Mouse (Mus musculus) gastrocnemius, postnatal 10 days (tissue): ENCODE data around the gene Dnah14. TPM values are rescaled to one million over a fixed set of nuclear protein-coding genes. Genes with fewer than 3 reads are reported as not detected.

Experiments used
- DNase-seq: peaks from one replicate; pipeline ENCODE4 v3.0.0; 2021; ENCODE audit warnings: mixed read lengths
- total RNA-seq, 2 experiments: library from RNA; stranded (reverse); gene quantifications; 2 replicates each; pipeline ENCODE4 v1.2.3; 2021

The Dnah14 gene
- total RNA-seq, 2 experiments from 2014 or later: 0.12 to 0.65 TPM

DNA sequence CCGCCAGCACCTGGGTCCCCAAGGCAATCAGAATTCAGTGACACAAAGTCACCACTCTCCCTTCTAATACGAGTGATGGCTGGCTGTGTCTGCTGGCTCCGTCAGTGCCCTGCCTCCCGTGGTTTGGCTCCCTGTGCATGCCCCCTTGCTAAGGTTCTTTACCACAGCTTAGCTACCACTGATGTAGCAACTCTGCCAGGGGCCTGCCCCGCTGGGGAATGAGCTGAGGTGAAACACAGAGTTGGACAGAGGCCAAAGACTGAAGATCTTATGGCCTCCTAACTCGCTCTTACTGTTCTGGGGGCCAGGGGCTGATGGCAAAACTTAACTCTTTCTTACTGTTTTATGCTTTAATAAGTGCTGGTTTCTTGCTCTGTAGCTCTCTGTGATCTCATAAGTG lies 213.6 kb downstream of the Dnah14 start:
- no peak for DNase-seq

DNA sequence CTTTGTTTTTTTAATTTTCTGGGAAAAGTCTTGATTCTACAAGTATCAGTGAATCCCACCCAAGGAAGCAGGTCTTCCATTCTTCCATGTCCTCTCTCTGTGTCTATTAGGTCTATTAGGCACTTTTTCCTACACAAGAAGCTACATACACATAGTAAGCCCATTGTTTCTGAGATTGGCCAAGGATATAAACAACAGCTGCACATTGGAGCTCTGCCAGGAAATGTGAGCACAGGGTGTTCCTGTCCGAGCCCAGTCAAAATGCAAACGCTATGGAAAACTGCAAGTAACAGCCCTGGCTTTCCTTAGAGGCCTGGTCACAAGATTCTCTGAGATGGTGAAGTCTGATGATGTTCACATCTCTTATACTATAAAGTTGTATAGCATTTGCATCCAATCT lies 217.2 kb downstream of the Dnah14 start:
- peak; percentile 50 for DNase-seq

DNA sequence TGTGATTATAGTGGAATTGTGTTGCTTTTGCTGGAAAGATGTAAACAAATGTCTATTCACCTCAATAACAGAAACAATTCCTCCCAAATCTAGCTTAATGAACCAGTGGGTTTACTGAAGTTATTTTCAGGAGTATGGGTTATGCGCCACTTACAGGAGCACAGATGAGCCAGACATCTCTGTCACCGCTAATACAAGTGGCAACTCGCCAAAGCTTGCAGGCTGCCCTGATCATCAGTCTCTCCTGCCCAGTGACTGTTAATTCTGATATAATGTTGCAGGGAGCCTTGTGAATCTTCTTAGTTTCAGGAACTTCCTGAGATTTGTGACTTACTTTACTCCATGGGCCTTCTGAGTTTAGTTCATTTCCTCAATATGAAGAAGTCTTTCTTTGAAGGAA lies 223.6 kb downstream of the Dnah14 start:
- no peak for DNase-seq

DNA sequence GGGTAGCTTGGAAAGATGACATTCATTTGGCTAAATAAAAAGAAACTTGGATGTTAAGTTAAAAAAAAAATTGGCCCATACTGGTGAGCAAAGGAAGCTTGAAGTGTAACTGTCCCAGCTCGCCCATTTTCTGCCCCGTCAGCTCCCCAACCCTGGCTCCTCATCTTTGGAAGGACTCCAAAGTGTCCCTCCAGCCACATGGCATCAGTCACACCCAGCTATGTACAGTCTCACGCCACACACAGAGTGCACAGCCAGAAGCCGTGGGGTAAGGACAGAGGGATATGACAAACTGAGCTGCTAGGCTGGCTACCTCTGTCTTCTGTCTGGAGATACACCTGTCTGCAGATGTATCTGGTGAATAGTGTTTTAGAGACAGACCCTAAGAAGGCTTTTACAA lies 224.3 kb downstream of the Dnah14 start:
- DNase-seq: no peak

DNA sequence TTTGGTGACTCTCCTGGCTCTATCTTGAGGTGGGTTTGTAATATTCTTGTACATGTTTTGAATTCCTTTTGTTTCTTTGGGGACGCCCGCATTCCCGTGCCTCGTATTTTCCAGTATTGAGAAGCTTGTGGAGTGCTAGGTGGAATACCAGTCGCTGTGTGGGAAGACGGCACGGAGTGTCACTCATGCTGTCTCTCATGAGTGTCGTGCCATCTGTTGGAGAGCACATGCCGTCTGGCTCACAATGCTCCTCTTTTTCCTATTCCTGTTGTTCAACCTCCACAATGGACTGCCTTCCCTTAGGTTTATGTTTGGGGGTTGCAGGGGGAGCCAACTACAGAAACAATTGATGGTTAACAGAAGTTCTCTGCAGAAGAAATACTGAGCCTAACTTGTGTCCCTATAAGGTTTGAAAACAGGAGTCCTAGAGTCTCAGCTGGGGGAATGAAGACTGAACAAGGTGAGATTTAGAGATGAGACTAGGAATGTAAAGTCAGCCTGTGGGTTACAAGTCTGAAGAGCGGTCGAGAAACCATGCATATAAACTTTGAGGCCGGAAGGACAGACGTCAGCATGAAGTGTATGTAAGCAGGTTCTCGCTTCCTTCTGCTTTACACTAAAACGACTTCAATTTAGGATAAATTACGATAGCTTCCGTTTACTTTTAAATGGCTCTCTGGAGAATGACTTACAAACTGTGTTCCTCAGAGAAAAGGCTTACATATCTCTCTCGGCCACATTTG lies 235.3 kb downstream of the Dnah14 start:
- DNase-seq: no peak

DNA sequence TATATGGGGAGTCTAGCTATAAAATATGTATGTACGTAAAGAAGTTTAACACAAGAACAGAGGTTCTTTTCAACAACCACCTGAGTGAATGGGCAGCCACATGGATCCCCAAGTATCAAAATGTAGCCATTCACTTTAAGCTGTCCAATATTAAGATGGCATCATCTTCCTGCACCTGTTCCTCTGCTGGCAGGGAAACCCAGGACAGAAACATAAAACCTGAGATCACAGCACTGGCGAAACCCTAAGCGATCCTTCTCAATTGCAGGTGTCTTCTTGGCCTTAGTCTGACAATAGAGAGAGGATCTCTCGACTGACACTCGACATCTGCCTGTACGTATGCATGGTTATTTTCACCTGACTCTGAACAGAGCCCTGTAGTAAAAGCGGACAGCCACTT lies 250.4 kb downstream of the Dnah14 start:
- no peak for DNase-seq

DNA sequence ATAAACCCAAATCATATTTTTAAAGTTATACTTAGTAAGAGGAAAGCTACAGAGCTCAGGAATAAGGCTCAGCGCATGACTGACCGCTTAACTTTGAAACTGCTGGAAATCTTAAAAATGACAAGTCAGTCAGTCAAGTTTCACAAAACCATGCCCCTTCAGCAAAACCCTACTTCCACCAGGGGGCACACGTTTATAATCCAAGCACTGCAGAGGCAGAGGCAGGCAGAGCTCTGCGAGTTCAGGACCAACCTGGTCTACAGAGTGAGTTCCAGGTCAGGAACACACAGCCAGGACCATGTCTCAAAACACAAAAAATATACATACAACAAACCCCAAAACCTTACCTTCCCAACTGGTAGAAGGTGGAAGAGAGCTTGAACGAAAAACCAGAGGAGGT lies 252.0 kb downstream of the Dnah14 start:
- DNase-seq: no peak

DNA sequence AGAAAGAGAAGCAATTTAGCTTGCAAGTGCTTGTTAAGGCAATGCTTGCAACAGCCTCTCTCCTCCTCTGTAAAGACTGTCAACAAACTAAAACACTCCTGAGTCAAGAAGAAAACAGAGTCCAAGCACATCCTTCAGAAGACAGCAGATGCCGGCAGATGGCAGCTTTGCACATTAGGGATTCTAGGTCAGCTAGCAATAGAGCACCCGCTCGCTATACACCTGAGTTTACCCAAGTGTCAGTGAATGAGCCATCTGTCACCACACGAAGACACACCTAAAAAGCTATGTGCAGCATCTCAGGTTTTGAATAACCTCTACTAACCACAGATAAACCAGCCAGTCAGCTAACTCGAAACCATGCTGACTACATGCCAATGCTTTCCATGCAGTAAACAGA lies 256.4 kb downstream of the Dnah14 start:
- DNase-seq: no peak

DNA sequence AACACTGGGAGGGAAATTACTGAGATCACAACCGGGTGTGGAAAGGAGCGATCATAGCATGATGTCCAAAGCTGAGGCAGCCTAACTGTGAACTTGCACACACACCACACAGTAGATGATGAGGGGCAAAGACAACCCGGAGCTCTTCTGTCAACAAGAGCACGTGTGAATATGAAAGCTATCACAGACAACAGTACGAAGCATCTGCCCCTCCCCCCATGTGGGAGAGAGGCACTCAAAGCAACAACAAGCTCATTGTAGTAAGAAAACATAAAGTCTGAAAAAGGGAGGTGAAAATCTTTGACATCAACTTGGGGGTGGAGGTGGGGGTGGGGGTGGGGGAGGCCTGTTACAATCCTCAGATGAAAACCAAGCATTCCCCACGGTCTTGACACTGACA lies 256.8 kb downstream of the Dnah14 start:
- no peak for DNase-seq

DNA sequence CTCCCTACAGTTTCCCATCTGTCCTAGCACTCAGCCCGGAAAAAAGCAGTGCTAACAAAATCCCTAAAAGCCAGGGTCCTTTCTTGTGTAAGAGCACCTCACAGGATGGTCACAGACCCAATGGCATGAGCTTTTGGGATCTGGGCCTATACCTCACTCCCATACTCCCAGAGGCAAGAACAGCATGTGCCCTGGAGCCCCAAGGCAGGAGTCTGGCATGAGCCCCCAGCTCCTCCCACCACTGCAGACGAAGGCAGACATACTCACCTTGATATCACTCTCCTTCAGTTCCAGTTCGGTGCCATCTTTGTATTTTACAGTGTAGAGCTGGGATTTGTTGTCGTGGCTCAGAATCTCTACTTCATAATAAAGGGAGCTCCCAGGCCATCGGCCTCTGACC lies 261.8 kb downstream of the Dnah14 start:
- no peak for DNase-seq

DNA sequence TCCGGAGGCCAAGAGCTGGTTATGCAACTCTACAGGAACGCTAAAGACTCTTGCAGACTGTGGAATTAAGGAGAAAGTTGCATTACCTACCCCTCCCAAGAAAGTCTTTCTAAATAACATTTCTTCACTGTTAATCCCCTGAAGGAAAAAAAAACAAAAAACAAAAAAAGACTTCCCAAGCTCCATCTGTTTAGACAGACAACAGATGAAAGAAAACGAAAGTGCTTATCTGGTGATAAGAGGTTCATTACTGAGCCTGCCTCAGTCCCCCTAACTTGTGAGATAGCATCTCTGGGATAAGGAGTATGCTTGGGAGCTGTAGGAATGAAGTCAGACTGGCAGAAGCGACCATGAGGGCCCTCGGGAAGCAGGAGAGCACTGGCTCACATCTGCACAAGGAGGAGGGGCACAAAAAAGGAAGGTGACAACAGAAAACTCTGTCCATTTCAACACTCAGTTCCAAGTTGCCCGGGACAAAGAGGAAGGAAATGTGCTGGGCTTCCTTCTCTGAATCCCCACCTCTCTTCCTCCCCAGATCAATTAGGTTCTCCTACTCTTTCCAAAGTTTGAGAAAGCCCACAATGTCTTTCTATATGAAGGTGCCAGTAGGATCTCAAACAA lies 263.5 kb downstream of the Dnah14 start:
- DNase-seq: no peak

DNA sequence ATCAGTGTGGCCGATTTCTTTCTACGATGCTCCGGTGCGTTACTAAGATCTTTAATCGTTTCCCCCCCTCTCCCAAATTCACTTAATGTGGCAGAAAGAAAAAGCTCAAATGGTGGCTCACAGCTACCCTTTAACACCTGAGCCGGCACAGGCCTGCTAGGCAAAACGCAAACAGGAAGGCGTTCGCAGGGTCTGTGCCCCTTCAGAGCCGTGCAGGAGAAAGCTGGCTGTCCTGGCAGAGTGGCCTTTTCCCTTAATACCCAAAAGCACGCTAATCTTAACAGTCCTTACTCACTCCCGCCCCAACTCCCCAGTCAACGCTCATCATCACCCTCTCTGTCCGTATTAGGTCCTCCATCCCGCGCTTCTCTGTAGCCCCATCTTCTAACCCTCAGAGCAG lies 265.0 kb downstream of the Dnah14 start:
- no peak for DNase-seq

DNA sequence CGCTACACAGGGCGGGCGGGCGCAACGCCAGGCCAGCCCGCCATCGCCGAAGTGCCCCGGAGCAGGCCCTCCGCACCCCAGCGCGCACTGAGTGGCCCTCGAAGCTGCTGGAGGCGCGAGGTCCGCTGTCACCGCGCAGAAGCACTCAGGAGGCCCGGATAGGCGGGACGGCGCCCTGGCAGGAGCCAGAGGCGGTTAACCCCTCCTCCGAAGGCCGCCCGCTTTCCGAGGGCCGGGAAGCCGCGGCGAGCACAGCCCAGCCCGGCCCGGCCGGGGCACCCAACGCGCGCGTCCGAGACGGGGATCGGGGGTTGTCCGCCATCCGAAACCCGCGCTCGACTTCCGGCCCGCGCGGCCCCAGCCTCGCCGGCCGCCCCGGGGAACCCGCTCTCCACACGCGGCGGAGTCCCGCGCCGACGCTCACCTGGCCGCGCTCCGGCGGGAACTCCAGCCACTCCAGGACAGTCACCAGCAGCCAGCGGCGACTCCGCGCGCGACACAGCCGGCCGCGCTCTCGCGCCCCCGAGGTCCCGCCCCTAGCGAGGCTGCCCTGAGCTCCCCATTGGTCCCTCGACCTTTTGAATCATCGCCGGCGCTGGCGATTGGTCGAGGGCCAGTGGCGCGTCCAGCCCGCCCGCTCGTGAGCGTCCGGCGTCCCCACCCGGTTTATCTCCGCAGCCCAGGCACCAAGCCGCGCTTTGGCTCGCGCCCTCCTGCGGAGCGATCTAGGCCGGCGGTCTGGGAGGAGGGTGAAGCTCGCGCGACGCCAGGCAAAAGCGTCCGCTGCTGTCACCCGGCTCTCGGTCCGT lies 265.7 kb downstream of the Dnah14 start:
- DNase-seq: peak; percentile 97

DNA sequence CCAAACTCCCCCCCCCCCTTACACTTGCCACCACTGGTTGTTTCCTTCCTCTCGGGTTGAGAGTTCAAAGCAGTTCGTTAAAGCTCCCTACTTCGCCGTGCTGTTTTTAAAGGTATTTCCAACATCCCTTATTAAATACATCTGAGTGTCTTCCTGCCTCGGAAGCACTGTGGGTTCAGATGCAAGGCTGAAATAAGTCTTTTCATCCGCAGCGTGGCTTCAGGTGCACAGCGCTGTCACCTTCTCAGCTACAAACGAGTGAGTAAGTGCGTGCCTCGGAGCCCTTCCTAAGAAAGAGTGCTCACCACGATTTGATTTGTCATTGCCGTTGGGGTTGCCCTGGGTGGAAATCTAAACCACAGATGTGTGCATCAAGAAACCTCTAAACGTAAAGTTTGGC lies 266.4 kb downstream of the Dnah14 start, which contains the start of gene Lbr:
TSS of gene Lbr (minus strand) at position 266 of the 400 bp plus-strand sequence.
- no peak for DNase-seq

DNA sequence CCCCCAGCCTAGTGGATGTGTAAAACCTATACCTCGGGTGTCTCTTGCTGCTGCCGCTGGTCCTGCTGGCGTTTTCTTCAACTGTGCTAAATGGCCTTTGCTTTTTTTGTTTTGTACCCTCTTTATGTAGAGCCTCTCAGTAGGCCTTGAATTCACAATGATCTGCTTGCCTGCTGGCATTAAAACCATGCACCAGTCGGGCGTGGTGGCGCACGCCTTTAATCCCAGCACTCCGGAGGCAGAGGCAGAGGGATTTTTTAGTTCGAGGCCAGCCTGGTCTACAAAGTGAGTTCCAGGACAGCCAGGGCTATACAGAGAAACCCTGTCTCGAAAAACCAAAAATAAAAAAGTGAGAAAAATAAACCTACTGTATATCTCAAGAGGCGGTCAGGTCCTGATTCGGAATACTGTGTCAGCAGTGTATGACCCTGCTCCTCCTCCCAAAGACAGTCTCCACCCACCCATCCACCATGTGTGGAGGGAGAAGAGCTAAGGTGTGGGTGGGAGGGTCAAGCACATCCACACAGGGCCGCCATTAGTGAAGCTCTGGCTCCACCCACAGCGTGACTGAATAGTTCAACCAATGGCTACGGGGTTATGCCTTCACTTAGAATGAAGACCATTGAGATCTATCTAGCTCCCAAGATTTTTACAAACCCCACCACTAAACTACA lies 268.7 kb downstream of the Dnah14 start:
- no peak for DNase-seq

DNA sequence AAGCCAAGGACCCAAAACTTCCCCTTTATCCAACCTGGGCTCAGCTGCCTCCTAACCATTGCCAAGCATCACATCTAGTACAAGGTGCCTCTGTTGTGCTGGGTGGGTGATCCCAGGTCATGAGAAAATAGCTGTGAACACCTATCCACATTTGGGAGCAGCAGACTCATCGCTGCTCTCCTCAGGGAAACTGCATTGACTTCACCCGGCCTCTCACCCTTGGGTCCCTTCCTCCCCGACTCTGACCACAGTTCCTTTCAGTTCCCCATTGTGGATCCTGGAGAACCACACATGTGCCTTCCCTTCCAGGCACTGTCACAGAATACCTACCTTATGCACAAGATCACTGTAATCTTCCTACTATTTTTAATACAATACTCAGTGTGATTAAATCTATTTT lies 269.4 kb downstream of the Dnah14 start:
- DNase-seq: no peak

DNA sequence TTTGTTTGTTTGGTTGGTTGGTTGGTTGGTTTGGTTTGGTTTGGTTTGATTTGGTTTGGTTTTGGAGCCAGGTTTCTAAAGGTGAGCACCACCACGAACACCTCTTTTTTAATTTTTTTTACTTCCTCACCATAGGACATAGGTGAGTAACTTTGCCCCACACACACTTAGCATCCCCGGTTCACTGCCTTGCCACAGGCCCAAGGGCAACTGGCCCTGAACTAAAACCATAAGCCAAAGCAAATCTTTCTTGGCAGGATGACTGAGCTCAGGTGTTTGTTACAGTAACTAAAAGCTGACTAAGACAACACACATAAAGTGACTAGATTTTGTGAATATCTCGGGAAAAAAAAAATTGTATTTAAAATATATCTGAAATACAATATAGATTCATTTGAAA lies 271.0 kb downstream of the Dnah14 start:
- no peak for DNase-seq

DNA sequence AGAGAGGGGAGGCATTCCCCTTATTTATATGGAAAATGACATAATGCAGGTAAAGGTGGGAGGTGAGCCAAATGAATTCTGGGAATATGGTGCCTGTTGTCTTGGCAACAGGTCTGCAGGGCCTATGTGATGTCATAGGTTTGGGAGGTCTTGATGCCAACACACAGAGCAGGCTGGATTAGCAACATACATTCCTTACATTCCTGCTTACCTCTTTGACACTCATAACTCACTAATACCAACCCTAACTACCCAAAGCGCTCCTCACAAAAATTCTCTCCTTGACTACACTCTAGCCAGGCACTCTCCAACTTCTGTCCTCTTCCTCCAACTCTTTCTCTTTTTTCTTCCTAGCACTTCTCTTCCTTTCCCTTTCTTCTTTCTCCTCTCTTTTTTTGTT lies 271.9 kb downstream of the Dnah14 start:
- no peak for DNase-seq

DNA sequence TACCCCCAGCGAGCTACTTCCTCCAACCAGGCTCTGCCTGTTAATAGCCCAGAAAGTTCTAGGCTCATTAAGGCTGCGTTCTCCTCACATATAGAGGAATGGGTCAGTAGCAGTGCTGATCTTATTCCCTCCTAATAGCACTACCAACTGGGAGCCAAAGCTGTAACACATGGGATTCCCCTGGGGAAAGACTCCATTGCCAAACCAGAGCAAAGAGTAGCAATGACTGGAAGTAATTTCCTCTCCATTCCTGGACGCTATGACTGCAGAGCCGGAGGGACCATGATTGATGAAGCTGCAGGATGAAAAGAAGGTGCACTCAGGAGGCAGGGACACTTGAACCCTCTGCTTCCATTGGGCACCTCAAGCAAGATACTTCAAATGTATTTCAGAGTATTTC lies 274.1 kb downstream of the Dnah14 start:
- DNase-seq: no peak

DNA sequence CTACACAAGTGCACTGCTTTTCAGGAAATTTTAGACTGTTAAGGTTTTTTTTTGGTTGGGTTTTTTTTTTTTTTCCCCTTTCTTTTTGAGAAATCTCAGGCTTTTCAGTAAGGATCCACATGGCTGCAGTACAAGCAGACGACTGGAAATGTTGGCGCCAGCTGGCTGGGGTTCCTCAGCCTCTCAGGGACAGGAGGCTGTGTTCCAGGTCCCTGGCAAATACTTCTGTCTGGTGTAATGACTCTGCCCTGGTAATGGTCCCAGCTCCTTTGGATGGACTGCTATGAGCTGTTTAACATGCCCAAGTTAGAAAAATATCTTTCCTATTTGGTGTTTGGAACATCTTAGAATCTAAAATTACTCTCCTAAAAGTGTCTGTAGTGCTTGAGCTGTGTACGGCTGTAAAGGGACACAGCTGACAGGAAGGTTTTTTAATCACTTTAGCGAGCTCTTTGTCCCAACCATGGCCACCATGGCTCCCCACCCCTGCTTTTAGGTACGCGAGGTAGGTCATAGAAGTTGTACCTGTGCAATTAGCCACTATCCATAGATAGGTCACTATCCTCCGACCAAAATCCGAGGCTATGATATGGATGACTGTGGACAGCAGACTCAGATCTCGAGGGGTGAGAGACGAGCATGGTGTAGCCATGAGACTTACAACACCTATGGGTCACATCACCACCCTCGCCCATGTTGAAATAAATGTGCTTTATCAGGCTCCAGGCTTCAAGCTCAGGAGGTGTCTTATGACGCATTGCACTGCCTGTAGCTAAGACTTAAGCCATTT lies 275.4 kb downstream of the Dnah14 start:
- DNase-seq: peak; percentile 81

DNA sequence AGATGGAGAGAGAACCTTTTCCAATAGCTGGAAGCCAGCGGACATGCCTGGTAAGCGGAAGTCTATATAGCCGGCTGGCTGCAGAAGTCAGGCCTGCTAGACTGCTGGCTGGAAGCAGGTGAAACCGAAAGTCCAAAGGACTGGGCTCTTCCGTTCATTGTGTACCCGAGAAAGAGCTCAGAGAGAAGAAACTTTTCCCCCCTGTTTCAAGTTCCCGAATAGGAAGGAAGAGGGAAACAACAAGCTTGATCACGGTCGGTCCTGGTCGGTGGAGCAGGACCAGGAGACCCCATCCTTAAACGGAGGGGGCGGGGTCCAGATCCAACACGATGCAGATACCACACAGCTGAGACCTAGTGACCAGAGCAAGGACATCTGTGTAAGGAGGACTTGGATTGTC lies 276.1 kb downstream of the Dnah14 start:
- no peak for DNase-seq
